In genomic region chr3:121102120-121102519, GRCm38 (mm10) we compare ENCODE assay signal across 23 mouse cellular contexts.
"Had no signal": no experiment of that assay in that cellular context is flagged by ENCODE, and none has a peak within 500 bp of the region (broad histone marks: within the 10 kb centered on the region; RNA-seq: fewer than 3 reads in every experiment).

No protein-coding gene starts in this region.

- H3K4me2 ChIP-seq: kidney, embryonic 15.5 days; limb, embryonic 12.5 days; limb, embryonic 15.5 days; liver, embryonic 11.5 days; lung, embryonic 14.5 days; neural tube, embryonic 12.5 days had no signal

- H3K4me3 ChIP-seq: kidney, embryonic 15.5 days; limb, embryonic 12.5 days; limb, embryonic 15.5 days; megakaryocyte, embryonic 14.5 days; midbrain, embryonic 10.5 days; neural tube, embryonic 12.5 days; neural tube, embryonic 15.5 days had no signal

- DNase-seq: kidney, adult 8-10 months; kidney, postnatal 10 days; kidney, postnatal 36 days; left cerebral cortex, postnatal 4 days; liver, postnatal 0 days; lung, embryonic 14.5 days; right cerebral cortex, adult 18-20 months; right cerebral cortex, postnatal 14 days; thymus, adult 2 months; thymus, postnatal 14 days; thymus, postnatal 4 days had no signal

- H3K4me1 ChIP-seq: limb, embryonic 12.5 days; limb, embryonic 15.5 days had no signal

- ATAC-seq: liver, postnatal 0 days; lung, postnatal 0 days had no signal

- H3K36me3 ChIP-seq: kidney, embryonic 15.5 days; limb, embryonic 12.5 days; limb, embryonic 15.5 days; midbrain, embryonic 10.5 days; neural tube, embryonic 12.5 days; neural tube, embryonic 15.5 days had no signal

- H3K9me3 ChIP-seq: kidney, embryonic 15.5 days; limb, embryonic 12.5 days; limb, embryonic 15.5 days; megakaryocyte, embryonic 14.5 days; midbrain, embryonic 10.5 days; neural tube, embryonic 12.5 days; neural tube, embryonic 15.5 days had no signal

- H3K27me3 ChIP-seq: kidney, embryonic 15.5 days; limb, embryonic 12.5 days; limb, embryonic 15.5 days; megakaryocyte, embryonic 14.5 days; neural tube, embryonic 12.5 days; neural tube, embryonic 15.5 days had no signal

- H3K9ac ChIP-seq: kidney, embryonic 15.5 days; limb, embryonic 12.5 days; limb, embryonic 15.5 days; liver, embryonic 14.5 days; liver, postnatal 0 days; lung, embryonic 14.5 days; neural tube, embryonic 12.5 days; neural tube, embryonic 15.5 days had no signal

- H3K27ac ChIP-seq: kidney, embryonic 15.5 days; limb, embryonic 12.5 days; limb, embryonic 15.5 days; liver, embryonic 14.5 days; macrophage; midbrain, embryonic 10.5 days; neural tube, embryonic 12.5 days; neural tube, embryonic 15.5 days; stomach, postnatal 0 days had no signal
